Mouse (Mus musculus): ENCODE measurements around the gene Zbed5.
"Not testable (repeated sequence)": the region's sequence is repeated elsewhere in the genome, so short reads cannot be mapped to it uniquely, and the experiment has no call there.

Gene Zbed5

DNA sequence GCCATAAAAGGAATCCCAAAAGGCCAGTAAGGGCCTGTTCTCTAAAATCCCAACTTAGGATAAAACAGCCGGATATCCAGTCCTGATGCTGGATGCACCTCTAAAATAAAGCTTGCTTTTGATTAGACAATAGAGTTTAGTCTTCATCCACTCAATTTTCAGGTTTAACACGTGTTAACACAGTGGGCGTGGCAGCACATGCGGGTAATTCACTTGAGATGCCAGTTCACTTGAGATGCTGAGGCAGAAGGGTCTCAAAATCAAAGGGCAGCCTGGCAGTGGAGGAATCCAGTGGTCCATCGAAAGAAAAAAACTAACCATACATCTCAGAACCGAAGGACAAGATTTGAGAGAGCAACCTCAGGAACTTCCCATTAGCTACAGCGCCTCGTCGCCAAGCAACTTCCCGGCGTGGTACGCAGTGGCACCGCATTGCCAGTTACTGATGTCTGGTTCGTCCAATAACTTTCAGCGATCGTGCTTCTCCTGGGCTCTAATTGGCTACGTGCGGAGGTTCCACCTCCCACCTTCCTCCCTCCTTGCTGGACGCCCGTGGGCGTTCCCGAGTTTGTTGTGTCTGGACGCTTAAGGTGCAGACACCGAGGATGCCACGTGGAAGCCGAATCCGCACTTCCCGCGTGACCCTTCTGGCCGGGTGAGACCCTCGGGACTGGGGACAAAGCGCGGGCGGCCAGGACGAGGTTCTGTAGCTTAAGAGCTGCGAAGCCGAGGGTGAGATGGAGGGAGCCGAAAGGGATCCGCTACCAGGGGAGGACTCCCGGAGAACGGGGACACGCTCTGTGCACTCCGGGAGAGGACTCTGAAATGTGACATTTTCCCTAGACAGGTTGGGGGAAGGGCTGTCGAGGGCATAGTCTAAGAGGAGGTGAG, at the start of gene Zbed5:
Zbed5 (plus strand) TSS at position 526 of the 891 bp plus-strand sequence.
- peak; percentile 85 to 89 for DNase-seq

DNA sequence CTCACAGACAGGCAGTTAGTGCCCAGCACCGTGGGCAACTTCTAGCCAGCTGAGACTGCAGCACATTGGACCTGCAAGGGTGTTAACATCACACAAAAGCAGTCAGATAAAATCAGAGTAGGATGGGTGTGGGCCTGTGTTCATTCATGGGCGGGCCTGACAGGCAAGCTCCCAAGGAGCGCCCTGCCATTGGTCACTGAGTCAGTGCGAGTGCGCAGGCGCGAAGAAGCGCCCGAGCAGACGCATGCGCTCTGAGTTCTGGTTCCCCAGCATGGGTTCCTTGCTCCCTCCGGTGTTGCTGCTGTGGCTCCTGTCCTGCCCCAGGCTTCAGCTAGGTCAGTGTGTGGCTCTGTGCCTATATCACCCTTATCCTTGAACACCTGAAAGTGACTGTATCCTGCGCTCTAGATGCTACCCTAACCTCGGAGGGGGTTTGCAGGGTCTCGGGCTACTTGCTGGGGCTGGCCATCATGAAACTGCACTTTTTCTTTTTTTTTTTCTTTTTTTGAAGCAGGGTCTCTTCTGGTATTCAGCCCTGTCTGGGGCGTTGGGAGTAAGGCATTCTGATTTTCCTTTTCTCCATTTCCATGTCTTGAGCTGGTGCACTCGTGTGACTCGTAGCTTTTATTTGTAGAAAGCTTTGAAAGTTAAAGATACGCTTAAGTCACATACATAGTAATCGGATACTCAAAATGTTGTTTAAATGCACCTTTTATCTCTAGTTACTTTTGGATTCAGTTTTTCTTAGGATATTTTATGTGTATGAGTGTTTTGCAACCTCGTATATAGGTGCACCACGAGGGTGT, 48.6 kb upstream of the Zbed5 start, which contains the start of gene Sumf2:
Sumf2 (plus strand) TSS at position 235 of the 806 bp plus-strand sequence.
- DNase-seq, result peak; percentile 97

GRCm38 (mm10) chr5:129847558-129847820, 48.0 kb upstream of the Zbed5 start:
- peak; percentile 27 to 38 for DNase-seq

DNA sequence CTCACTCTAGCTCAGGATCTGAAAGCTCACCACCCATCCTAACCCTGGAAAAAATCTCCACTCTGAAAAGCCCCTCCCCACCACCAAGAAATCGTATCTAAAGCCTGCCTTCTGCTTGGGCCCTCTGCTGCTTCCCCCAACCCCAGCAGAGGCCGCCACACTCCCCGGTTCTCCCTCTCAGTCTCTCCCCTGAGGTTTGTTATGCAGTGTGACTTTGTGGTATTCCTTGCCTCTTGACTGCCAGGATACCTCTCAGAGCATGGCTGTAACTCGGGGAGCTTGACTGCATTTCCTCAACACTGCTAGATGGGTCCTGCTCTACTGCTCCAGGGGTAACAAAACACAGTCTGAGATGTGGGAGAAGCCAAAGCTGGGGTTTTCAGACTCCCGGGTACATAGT, 40.4 kb upstream of the Zbed5 start:
- DNase-seq, result no peak

DNA sequence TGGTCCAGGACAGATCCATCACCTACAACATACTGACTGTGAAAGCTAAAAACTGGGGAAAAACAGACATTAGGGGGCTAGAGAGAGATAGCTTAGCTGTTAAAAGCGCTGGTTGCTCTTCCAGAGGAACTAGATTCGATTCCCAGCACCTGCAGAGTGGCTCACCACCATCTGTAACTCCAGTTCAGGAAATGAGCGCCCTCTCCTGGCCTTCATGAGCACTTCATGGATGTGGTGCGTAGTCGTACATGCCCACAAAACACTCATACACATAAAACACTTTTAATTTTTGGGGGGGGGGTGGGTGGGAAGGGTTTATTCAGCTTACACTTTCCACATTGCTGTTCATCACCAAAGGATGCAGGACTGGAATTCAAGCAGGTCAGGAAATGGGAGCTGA, 39.1 kb upstream of the Zbed5 start:
- no peak for DNase-seq

GRCm38 (mm10) chr5:129862325-129862724, 33.2 kb upstream of the Zbed5 start:
- DNase-seq, result no peak

DNA sequence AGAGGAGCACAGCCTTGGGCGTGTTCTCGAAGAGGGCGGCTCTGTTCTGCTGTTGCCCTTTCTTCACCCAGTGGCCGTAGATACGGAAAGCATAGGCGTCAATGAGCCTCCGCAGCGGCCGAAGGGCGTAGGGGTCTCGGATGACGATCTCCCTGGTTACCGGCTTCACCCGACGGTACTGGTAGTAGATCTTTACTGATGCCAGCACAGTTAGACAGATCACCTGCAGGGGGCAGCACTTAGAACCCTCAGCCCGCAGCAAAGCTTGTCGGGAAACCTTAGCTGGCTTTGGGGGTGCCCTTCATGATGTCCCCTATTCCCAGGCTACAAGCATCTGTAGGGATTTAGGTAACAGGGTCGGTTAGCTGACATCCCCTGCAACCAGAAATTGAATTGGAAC, 31.1 kb upstream of the Zbed5 start:
- peak; percentile 39 to 63 for DNase-seq

DNA sequence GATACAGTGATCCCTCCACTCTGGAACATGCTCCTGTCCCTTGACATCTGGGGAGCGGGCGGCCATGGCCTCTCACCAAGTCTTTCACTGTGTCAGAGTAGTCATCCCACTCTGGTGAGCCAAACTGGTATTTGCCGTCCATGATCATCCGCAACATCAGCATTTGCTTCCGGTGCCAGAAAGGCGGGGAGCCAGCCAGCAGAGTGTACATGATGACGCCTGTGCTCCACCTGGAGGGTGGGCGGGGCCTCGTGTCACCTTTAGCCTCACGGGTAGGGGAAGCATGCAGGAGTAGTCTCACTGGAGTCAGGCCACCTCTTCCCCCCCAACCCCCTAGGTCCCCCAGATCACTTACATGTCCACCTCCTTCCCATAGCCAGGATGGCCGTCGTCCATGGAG, 29.7 kb upstream of the Zbed5 start:
- no peak for DNase-seq

DNA sequence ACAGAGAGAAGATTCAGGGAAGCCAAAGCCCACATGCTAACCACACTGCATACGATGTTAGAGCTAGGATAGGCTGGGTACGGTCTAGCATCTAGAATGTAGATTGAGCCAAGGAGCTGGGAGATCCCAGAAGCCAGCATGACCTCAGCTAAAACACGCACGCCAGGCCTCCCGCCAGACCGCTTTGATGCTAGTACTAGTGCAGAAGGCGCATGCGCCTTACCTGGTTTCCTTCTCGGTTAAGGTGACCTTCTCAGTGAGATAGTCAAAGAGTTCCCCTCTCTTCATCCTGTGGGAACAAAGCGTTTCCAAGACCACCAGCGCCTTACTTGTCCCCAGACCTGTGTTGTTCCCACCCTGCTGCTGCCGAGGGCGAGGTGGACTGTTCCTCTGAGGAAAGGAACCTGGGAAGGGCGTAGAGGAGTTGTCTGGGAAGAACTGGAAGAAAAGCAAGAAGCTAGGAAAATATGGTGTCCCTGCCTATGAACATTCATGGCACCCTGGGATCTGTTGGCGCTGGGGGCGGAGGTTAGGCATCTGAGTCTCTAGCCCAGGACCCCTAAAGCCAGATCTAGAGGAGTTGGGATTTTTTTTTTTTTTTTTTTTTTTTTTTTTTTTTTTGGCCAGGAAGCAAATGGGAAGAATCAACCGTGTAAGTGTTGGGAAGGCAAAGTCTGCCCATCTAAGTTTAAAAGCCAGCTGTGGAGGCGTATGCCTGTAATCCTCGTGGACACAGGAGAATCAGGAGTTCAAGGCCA, 26.1 kb upstream of the Zbed5 start:
- no peak for DNase-seq

- DNase-seq, result no peak
Measured at GRCm38 (mm10) chr5:129871238-129871637, 24.3 kb upstream of the Zbed5 start.

DNA sequence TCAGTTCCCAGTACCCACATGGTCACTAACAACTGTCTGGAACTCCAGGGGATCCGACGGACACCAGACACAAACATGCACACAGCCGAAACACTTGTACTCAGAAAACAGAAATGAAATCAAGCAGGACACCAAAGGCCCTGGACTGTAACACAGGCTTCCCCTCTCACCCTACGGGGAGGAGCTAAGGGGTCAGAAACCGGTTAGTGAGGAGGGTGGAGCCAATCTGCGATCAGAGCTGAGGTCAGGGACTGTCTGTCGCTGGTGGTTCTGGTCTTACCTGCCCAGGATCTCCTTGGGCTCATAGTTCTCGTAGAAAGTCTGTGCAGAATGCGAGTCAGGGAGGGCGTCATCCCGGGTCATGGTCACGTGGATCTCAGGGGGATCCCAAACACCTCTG, 21.6 kb upstream of the Zbed5 start:
- no peak for DNase-seq

DNA sequence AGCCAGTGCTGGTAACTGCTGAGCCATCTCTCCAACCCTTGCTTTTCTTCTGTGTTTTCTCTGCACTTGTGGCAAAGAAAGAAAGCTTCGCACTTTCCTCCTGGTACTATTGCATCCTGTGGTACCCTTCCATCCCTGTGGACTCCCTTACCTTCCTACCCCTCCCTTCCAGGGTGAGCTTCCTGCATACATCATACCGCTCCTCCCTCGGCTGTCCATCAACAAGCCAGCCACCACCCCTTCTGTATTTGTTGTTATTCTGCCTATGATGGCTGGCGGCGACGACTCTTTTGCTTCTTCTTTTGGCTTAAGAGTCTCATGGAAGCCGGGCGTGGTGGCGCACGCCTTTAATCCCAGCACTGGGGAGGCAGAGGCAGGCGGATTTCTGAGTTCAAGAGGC, 20.4 kb upstream of the Zbed5 start:
- no peak for DNase-seq

- DNase-seq, result peak in 1 of 2 experiments; percentile 22
Measured at GRCm38 (mm10) chr5:129877731-129878455, 17.6 kb upstream of the Zbed5 start.

DNA sequence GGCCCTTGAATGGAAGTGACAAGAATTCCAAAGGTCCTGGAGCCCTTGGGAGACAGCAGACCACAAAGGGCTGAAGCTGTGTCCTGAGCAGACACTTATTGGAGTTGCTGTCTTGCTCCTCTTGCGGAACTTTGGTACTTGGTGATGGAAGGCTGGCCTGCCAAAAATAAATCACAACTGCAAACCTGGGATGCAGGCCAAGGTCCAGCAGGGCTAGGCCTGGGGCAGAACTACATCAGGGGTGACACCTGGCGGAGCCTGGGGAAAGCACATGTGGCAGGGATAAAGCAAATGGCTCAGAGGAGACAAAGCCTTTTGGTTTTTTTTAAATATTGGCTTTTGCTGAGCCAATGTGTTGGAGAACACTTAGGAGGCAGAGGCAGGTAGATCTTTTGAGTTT, 16.6 kb upstream of the Zbed5 start:
- DNase-seq, result peak; percentile 37 to 65

- DNase-seq, result no peak
Measured at GRCm38 (mm10) chr5:129879888-129880287, 15.6 kb upstream of the Zbed5 start.

GRCm38 (mm10) chr5:129886271-129886670, 9.3 kb upstream of the Zbed5 start:
- DNase-seq, result no peak

DNA sequence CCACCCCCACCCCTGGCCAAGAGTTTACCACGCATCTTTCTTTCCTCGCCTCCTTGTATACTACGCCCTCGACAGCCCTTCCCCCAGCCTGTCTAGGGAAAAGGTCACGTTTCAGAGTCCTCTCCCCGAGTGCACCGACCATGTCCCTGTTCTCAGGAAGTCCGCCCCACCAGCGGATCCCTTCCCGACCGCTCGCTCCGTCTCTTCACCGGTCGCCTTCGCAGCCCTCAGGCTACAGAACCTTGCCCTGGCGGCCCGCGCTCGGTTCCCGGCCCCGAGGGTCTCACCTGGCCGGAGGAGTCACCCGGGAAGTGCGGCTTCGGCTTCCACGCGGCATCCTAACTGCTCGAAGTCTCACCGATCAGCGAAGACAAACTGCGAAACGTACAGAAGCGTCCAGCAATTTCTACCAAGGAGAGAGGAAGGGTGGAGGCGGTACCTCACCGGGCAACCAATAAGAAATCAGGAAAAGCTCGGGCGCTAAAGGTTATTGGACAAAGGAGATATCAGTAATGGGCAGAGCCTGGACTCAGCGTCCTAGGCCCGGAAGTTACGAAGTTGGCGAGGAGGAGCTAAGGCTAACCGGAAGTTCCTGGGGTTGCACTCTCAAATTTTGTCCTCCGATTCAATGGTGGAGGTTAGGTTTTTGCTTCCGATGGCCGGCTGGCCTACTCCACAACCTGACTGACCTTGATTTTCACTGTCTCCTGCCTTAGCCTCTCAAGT, 8.4 kb upstream of the Zbed5 start, which contains the start of gene Chchd2:
Chchd2 (minus strand) TSS at position 560 of the 726 bp plus-strand sequence.
- DNase-seq, result peak; percentile 92 to 93

- DNase-seq, result not testable (repeated sequence)
Measured at GRCm38 (mm10) chr5:129890390-129890789, 5.1 kb upstream of the Zbed5 start.

- DNase-seq, result no peak
Measured at GRCm38 (mm10) chr5:129898449-129898848, 2.9 kb downstream of the Zbed5 start, which contains the start of gene Phkg1. Phkg1 (minus strand) TSS chr5:129898549.

GRCm38 (mm10) chr5:129907775-129908174, 12.3 kb downstream of the Zbed5 start:
- DNase-seq, result no peak

DNA sequence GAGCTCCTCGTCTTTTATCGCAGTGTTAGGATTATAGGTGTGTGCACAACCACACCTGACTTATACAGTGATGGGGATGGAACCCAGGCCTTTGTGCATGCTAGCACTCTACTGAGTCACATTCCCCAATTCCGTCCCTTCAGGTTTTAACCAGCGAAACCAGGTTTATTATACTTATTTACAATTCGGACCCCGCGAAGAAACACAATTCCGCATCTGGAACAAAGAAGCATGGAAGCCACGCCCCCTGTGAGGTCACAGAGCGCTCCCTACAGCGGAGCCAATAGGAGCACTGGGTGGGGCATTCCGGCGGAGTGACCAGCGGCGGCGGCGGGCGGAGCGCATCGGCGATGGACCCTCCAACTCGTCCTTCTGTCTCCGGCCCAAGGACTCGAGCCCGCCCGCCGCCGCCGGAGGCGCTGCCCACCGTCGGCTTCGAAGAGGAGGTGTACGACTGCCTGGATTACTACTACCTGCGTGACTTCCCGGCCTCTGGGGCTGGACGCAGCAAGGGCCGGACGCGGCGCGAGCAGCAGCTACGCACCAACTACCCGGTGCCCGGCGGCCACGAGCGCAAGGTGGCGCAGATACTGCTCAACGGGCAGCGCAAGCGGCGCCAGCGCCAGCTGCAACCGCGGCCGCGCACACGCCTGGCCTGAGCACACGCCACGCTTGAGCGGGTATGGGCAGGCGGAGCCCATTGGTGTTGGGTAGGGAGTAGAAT, 12.9 kb downstream of the Zbed5 start, which contains the start of gene Nupr1l:
Nupr1l (plus strand) TSS at position 299 of the 724 bp plus-strand sequence.
- peak; percentile 89 to 93 for DNase-seq
